In genomic region chr4:128971065-128971694, GRCm38 (mm10) we compare ENCODE assay signal across 8 mouse cellular contexts. TPM values are rescaled to one million over a fixed set of nuclear protein-coding genes. Genes with fewer than 3 reads are reported as not detected.
A peak's percentile ranks its signal among the peaks of the same experiment; 100 is the strongest.
DNase-seq lines count a peak whose midpoint lies in the region; ATAC-seq lines count a peak whose summit lies in the region.

No protein-coding gene starts in this region.

- no peaks in the 10 kb centered on the region for H3K36me3 ChIP-seq in liver, embryonic 16.5 days (ENCODE audit: control insufficient read depth, insufficient read depth)

- no peak overlapping the region for H3K9ac ChIP-seq in liver, embryonic 16.5 days (ENCODE audit: low read depth, low read length)

- H3K9me3 ChIP-seq in liver, embryonic 16.5 days (replicated peaks; ENCODE audit: control insufficient read depth, low read length), result no peaks in the 10 kb centered on the region

- WGBS in liver, embryonic 16.5 days (ENCODE audit: insufficient replicate concordance), result 33% methylated on average over 14 of the region's 14 CpGs

- H3K27me3 ChIP-seq in liver, embryonic 16.5 days (ENCODE audit: control insufficient read depth, insufficient read depth, low read depth, low read length), result peaks cover 3% of the 10 kb centered on the region; the same call in 1 of the 2 replicates

- no peaks in the 10 kb centered on the region; the same call in 1 of the 2 replicates for H3K4me1 ChIP-seq in liver, embryonic 16.5 days (ENCODE audit: control insufficient read depth, low read depth, low read length)

- no peak overlapping the region for H3K4me3 ChIP-seq in liver, embryonic 16.5 days (ENCODE audit: low read depth, low read length)

- peak; percentile 51 for DNase-seq in 3134 (ENCODE audit: extremely low read depth, insufficient read length, low spot score)
- peak; percentile 79 for DNase-seq in ES-CJ7 (ENCODE audit: low read depth, low spot score)
- DNase-seq in cerebellum, adult 18-20 months, result peak; percentile 75 to 86
- peak; percentile 61 to 63 for DNase-seq in frontal cortex, postnatal 25 days (ENCODE audit: low spot score in 2 of 2)
- peak; percentile 83 for DNase-seq in kidney, adult 18-20 months
- DNase-seq in urinary bladder, adult 2 months (ENCODE audit: low spot score), result peak; percentile 59

- no peak overlapping the region for H3K27ac ChIP-seq in liver, embryonic 16.5 days (ENCODE audit: low read length)

- peak; percentile 27 for ATAC-seq in liver, embryonic 16.5 days (ENCODE audit: low read depth)
- ATAC-seq in neutrophil, adult 5-6 weeks (ENCODE audit: extremely low read depth, insufficient number of reproducible peaks, low FRiP score, poor library complexity, severe bottlenecking), result peak; percentile 86

- no peak overlapping the region for H3K4me2 ChIP-seq in liver, embryonic 16.5 days (ENCODE audit: low read depth, low read length)

RNA-seq across cellular contexts. Expression of gene Azin2, which starts 8.9 kb away (rescaled TPM):
- 0.71 and 0.76 TPM in 2 replicates for polyA plus RNA-seq in liver, embryonic 16.5 days (2015; fragmentation: Nextera tagmentation; extraction: Ambion mirVana)
- total RNA-seq in neutrophil, adult 5-6 weeks (2017), result 0.98 TPM in 1 of 2 replicates, not detected in the other
- polyA plus RNA-seq in urinary bladder, adult 2 months (2012; rRNA removed), result 18.8 and 18.9 TPM in 2 replicates

RNA-seq across cellular contexts. Expression of gene Ak2, which starts 20.6 kb away (rescaled TPM):
- polyA plus RNA-seq in liver, embryonic 16.5 days (2015; fragmentation: Nextera tagmentation; extraction: Ambion mirVana), result 106 and 116 TPM in 2 replicates
- 36.3 and 40.5 TPM in 2 replicates for total RNA-seq in neutrophil, adult 5-6 weeks (2017)
- polyA plus RNA-seq in urinary bladder, adult 2 months (2012; rRNA removed), result 59.2 and 75.5 TPM in 2 replicates

Comparison
In these comparisons a context has a peak if more than half of its experiments do, and no peak if none do; other contexts are left out.
1. RNA of gene Azin2, which starts 8.9 kb away (polyA plus RNA-seq): 18.8 to 18.9 TPM in urinary bladder, adult 2 months; 0.71 to 0.76 TPM in liver, embryonic 16.5 days; every median in the first group is over 10 times any median in the second.
2. Peak in every context shown above with its lines, with median percentiles within 50 percentile points of each other: DNase-seq.